Mouse (Mus musculus) kidney, embryonic 15.5 days (tissue): ENCODE measurements around the gene Dapk3. TPM values are rescaled to one million over a fixed set of nuclear protein-coding genes. Genes with fewer than 3 reads are reported as not detected.

Experiments used
- ATAC-seq: fragments of 200-750 bp; cut with Nextera tagmentation; replicated peaks from 2 replicates; pipeline ENCODE4 v1.8.0; 2017; ENCODE audit warnings: moderate TSS enrichment; ENCODE audit not compliant: low FRiP score
- H3K27ac ChIP-seq: fragments of 300-500 bp; sonication (generic); 2 replicates; pipeline ENCODE4 v1.5.1; 2015; ENCODE audit warnings: mild to moderate bottlenecking, inconsistent platforms
- H3K27me3 ChIP-seq: fragments of 300-500 bp; sonication (generic); 2 replicates; pipeline ENCODE4 v1.6.1; 2015; ENCODE audit warnings: inconsistent platforms
- H3K36me3 ChIP-seq: fragments of 300-500 bp; sonication (generic); 2 replicates; pipeline ENCODE4 v1.6.1; 2015; ENCODE audit warnings: inconsistent platforms
- H3K4me1 ChIP-seq: fragments of 300-500 bp; sonication (generic); 2 replicates; pipeline ENCODE4 v1.6.1; 2015; ENCODE audit warnings: inconsistent platforms
- H3K4me2 ChIP-seq: fragments of 300-500 bp; sonication (generic); 2 replicates; pipeline ENCODE4 v1.6.1; 2015; ENCODE audit warnings: moderate library complexity, mild to moderate bottlenecking, inconsistent platforms
- H3K4me3 ChIP-seq: fragments of 300-500 bp; sonication (generic); replicated peaks from 2 replicates; pipeline ENCODE4 v1.5.1; 2015; ENCODE audit warnings: mild to moderate bottlenecking, inconsistent platforms
- H3K9ac ChIP-seq: fragments of 300-500 bp; sonication (generic); 2 replicates; pipeline ENCODE4 v1.6.1; 2015; ENCODE audit warnings: mild to moderate bottlenecking, inconsistent platforms
- H3K9me3 ChIP-seq: fragments of 300-500 bp; sonication (generic); replicated peaks from 2 replicates; pipeline ENCODE4 v1.6.1; 2016; ENCODE audit warnings: inconsistent platforms
- WGBS: fragments of 180-500 bp; shearing (Covaris S2); methylation state at CpG from one replicate; pipeline ENCODE4 v1.1.7; 2015; ENCODE audit warnings: mixed read lengths; 5-methylcytosine and 5-hydroxymethylcytosine counted together
- polyA plus RNA-seq: library from polyadenylated mRNA; unstranded; fragments of >200 nt; fragmentation: Nextera tagmentation; extraction: Ambion mirVana; gene quantifications from 2 replicates; pipeline ENCODE4 v1.2.1, GENCODE M21; 2015

The Dapk3 gene
- polyA plus RNA-seq, 1 experiment from 2014 or later = 47.9 TPM

DNA sequence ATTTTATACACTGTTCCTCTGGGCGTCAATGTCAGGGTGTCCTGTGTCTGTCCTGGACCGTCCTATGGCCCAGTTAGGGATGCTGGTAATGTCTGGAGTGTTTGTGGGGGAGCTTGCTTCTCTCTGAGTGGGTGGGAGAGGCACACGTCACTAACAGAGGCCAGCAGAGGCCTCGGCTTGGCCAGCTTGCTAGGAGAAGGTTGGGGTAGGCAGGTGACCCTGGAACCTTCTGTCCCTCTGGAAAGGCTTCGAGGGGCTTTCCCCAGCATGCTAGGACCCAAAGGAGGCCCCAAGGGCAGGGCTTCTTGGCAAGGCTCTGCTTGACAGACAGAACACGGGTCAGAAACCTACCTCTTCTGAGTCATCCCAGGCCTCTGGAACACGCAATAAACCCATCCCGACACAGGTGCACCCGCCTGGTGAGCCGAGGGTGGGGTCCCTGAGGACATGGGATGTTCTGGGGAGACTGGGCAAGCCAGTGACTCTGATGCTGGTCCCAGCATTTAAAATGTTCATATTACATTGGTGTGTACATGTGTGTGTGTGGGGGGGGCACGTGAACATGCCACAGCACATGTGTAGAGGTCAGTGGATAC, 13.8 kb downstream of the Dapk3 start:
- Histone ChIP-seq H3K4me3 (no peak overlapping the region), H3K9ac (no peak overlapping the region), H3K4me2 (no peak overlapping the region), H3K27me3 (peaks cover 74% of the 10 kb centered on the region), H3K4me1 (peaks cover 28% of the 10 kb centered on the region), H3K36me3 (no peaks in the 10 kb centered on the region), H3K27ac (no peak overlapping the region), H3K9me3 (no peaks in the 10 kb centered on the region)
- 63% methylated on average over 11 of the region's 11 CpGs for WGBS
- no peak for ATAC-seq

DNA sequence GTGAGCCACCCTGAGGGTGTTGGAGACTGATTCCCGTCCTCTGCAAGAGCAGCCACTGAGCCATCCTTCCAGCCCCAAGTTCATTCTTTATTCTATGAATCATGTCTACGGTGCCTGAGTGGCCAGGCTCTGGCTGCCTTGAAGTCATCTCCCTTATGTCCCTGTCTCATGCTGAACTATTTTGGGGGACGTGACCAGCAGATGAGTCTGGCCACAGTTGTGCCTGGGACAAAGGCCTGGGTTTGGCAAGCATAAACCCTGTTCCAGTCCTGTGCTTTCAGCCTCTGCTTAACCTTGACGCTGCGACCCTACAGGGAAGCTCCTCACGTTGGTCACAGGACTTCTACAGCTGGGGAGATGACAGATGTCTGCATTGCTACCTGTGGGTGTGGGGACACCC, 14.5 kb downstream of the Dapk3 start:
- ATAC-seq = no peak
- Histone ChIP-seq H3K9ac (no peak overlapping the region), H3K4me1 (peaks cover 20% of the 10 kb centered on the region), H3K9me3 (no peaks in the 10 kb centered on the region), H3K27ac (no peak overlapping the region), H3K36me3 (no peaks in the 10 kb centered on the region), H3K27me3 (peaks cover 74% of the 10 kb centered on the region), H3K4me2 (no peak overlapping the region), H3K4me3 (no peak overlapping the region)
- 48% methylated on average over 6 of the region's 6 CpGs for WGBS

GRCm38 (mm10) chr10:81198230-81198629, 15.4 kb downstream of the Dapk3 start:
- Histone ChIP-seq H3K4me3 (no peak overlapping the region), H3K27ac (no peak overlapping the region), H3K4me1 (peaks cover 12% of the 10 kb centered on the region), H3K4me2 (no peak overlapping the region), H3K36me3 (no peaks in the 10 kb centered on the region), H3K9ac (no peak overlapping the region), H3K27me3 (peaks cover 72% of the 10 kb centered on the region), H3K9me3 (no peaks in the 10 kb centered on the region)
- ATAC-seq = no peak
- 1% methylated on average over 9 of the region's 9 CpGs for WGBS

GRCm38 (mm10) chr10:81198990-81199389, 16.2 kb downstream of the Dapk3 start:
- H3K4me2 ChIP-seq = no peak overlapping the region
- no peak overlapping the region for H3K9ac ChIP-seq
- ATAC-seq = no peak
- peaks cover 8% of the 10 kb centered on the region for H3K4me1 ChIP-seq
- H3K27me3 ChIP-seq = peaks cover 68% of the 10 kb centered on the region
- H3K4me3 ChIP-seq = no peak overlapping the region
- 83% methylated on average over 6 of the region's 6 CpGs for WGBS
- no peak overlapping the region for H3K27ac ChIP-seq
- no peaks in the 10 kb centered on the region for H3K36me3 ChIP-seq
- no peaks in the 10 kb centered on the region for H3K9me3 ChIP-seq

- no peaks in the 10 kb centered on the region for H3K4me1 ChIP-seq
- no peak for ATAC-seq
- no peak overlapping the region for H3K9ac ChIP-seq
- peaks cover 58% of the 10 kb centered on the region for H3K27me3 ChIP-seq
- H3K4me3 ChIP-seq = no peak overlapping the region
- 88% methylated on average over 13 of the region's 13 CpGs for WGBS
- H3K27ac ChIP-seq = no peak overlapping the region
- H3K9me3 ChIP-seq = no peaks in the 10 kb centered on the region
- H3K4me2 ChIP-seq = no peak overlapping the region
- no peaks in the 10 kb centered on the region for H3K36me3 ChIP-seq
These were observed 17.3 kb downstream of the Dapk3 start for GRCm38 (mm10) chr10:81200141-81200540.

GRCm38 (mm10) chr10:81200605-81201287, 17.9 kb downstream of the Dapk3 start:
- Histone ChIP-seq H3K4me3 (no peak overlapping the region), H3K27ac (no peak overlapping the region), H3K27me3 (peaks cover 55% of the 10 kb centered on the region), H3K9ac (no peak overlapping the region), H3K4me2 (no peak overlapping the region), H3K9me3 (no peaks in the 10 kb centered on the region), H3K36me3 (no peaks in the 10 kb centered on the region), H3K4me1 (no peaks in the 10 kb centered on the region)
- no peak for ATAC-seq
- 74% methylated on average over 20 of the region's 20 CpGs for WGBS

- Histone ChIP-seq H3K27ac (no peak within 1 kb of the TSS), H3K4me3 (no peak within 1 kb of the TSS), H3K4me2 (no peak within 1 kb of the TSS), H3K36me3 (no peaks in the 10 kb centered on the region), H3K27me3 (peaks cover 42% of the 10 kb centered on the region), H3K4me1 (no peaks in the 10 kb centered on the region), H3K9me3 (no peaks in the 10 kb centered on the region), H3K9ac (no peak within 1 kb of the TSS)
- WGBS = 62% methylated on average over 13 of the region's 13 CpGs
- ATAC-seq = no peak
These were observed 19.3 kb downstream of the Dapk3 start, which contains the start of gene Nmrk2 for GRCm38 (mm10) chr10:81201807-81202758. Nmrk2 (minus strand) TSS chr10:81202051.

GRCm38 (mm10) chr10:81202978-81203720, 20.3 kb downstream of the Dapk3 start:
- no peaks in the 10 kb centered on the region for H3K36me3 ChIP-seq
- no peak overlapping the region for H3K4me2 ChIP-seq
- H3K9ac ChIP-seq = no peak overlapping the region
- peaks cover 35% of the 10 kb centered on the region for H3K27me3 ChIP-seq
- H3K4me1 ChIP-seq = no peaks in the 10 kb centered on the region
- 64% methylated on average over 8 of the region's 8 CpGs for WGBS
- H3K27ac ChIP-seq = no peak overlapping the region
- no peaks in the 10 kb centered on the region for H3K9me3 ChIP-seq
- no peak overlapping the region for H3K4me3 ChIP-seq
- 0 out of 2 replicates have a peak, but pooled peaks have one; percentile 42 for ATAC-seq

DNA sequence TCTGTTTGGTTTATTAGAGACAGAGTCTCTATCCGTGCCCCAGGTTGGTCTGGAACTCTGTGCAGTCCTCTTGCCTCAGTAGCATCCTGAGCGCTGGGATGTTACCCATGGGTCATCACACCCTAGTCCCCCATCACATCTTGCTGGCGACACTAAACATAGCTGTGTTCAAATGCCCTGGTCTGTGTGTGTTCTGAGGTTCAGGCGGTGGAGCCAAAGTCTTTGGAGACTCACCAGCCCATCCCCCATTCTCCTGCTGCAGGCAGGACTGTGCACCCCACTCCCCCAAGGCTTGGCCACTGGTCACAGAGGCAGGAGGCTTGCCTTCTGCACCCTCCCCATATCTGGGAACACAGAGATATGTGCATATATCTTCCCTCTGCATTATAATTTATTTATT, 21.3 kb downstream of the Dapk3 start:
- Histone ChIP-seq H3K9me3 (no peaks in the 10 kb centered on the region), H3K9ac (no peak overlapping the region), H3K27me3 (peaks cover 27% of the 10 kb centered on the region), H3K4me1 (no peaks in the 10 kb centered on the region), H3K4me3 (no peak overlapping the region), H3K4me2 (no peak overlapping the region), H3K27ac (no peak overlapping the region), H3K36me3 (no peaks in the 10 kb centered on the region)
- 76% methylated on average over 4 of the region's 4 CpGs for WGBS
- ATAC-seq = no peak; the same call in 1 of the 2 replicates

DNA sequence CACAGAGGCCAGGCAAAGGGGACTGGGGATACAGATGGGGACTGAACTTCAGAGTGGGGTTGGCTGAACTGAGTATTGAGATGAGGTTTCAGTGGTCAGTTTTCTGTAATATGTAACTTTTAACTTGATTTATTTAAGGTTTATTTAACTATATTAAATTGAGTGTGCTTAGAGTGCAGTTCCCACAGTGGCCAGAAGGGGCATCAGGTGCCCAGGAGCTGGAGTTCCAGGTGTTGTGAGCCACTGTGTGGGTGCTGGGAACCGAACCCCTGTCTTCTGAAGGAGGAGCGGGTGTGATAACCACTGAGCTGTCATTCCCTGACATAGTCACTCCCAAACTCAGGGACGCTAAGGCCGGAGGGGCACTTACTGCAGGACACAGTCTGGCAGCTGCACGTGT, 27.3 kb downstream of the Dapk3 start:
- Histone ChIP-seq H3K27me3 (0 out of 2 replicates have a peak, but pooled peaks cover 3% of the 10 kb centered on the region), H3K4me2 (no peak overlapping the region), H3K27ac (no peak overlapping the region), H3K36me3 (no peaks in the 10 kb centered on the region), H3K4me3 (no peak overlapping the region), H3K4me1 (no peaks in the 10 kb centered on the region), H3K9ac (no peak overlapping the region), H3K9me3 (no peaks in the 10 kb centered on the region; the same call in 1 of the 2 replicates)
- no peak for ATAC-seq
- WGBS = 89% methylated on average over 5 of the region's 5 CpGs

GRCm38 (mm10) chr10:81216260-81216659, 33.5 kb downstream of the Dapk3 start:
- WGBS = 86% methylated on average over 6 of the region's 6 CpGs
- Histone ChIP-seq H3K36me3 (no peaks in the 10 kb centered on the region), H3K4me3 (no peak overlapping the region), H3K27me3 (peaks cover 7% of the 10 kb centered on the region; the same call in 1 of the 2 replicates), H3K27ac (no peak overlapping the region), H3K9me3 (no peaks in the 10 kb centered on the region), H3K9ac (no peak overlapping the region), H3K4me2 (no peak overlapping the region), H3K4me1 (0 out of 2 replicates have a peak, but pooled peaks cover 2% of the 10 kb centered on the region)
- no peak for ATAC-seq
